Mouse (Mus musculus): ENCODE data around the gene Edaradd. TPM values are rescaled to one million over a fixed set of nuclear protein-coding genes. Genes with fewer than 3 reads are reported as not detected.

Gene Edaradd
- polyA plus RNA-seq, 1 experiment from 2014 or later, result 5.7 TPM

GRCm38 (mm10) chr13:12543880-12544568, 23.8 kb upstream of the Edaradd start:
- no peak overlapping the region for H3K4me2 ChIP-seq
- H3K4me3 ChIP-seq (replicated peaks), result no peak overlapping the region
- peaks cover 13% of the 10 kb centered on the region for H3K4me1 ChIP-seq
- peak; percentile 74 for ATAC-seq (ENCODE audit: insufficient read depth, low FRiP score, low read depth)
- no peaks in the 10 kb centered on the region for H3K27me3 ChIP-seq (replicated peaks)
- H3K36me3 ChIP-seq, result no peaks in the 10 kb centered on the region
- no peak overlapping the region for H3K9ac ChIP-seq
- H3K27ac ChIP-seq, result peak overlapping the region; percentile 36; the same call in 1 of the 2 replicates
- no peaks in the 10 kb centered on the region for H3K9me3 ChIP-seq
- WGBS, result 68% methylated on average over 8 of the region's 8 CpGs

DNA sequence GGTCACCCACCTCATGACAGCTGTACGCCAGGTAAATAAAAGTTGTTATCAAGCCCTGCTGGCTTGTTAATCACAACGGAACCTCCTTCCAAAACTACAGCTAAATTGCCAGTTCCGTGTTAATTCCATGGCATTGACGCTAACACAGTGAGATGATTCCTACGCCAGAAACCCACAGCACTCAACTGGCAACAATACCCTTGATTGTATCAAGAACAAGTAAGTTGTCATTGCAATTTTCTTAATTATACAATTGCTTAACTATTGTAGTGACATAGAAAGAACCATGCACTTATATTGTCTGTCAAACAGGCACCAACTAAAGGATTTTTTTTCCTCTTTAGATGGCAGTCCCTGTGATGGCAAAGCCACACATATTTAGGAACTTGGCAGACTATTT, 23.0 kb upstream of the Edaradd start:
- no peak overlapping the region; the same call in 1 of the 2 replicates for H3K4me2 ChIP-seq
- no peak overlapping the region for H3K9ac ChIP-seq
- H3K36me3 ChIP-seq, result no peaks in the 10 kb centered on the region
- H3K27me3 ChIP-seq (replicated peaks), result no peaks in the 10 kb centered on the region
- H3K4me3 ChIP-seq (replicated peaks), result no peak overlapping the region
- ATAC-seq (ENCODE audit: insufficient read depth, low FRiP score, low read depth), result no peak
- peak overlapping the region; percentile 36; the same call in 1 of the 2 replicates for H3K27ac ChIP-seq
- no peaks in the 10 kb centered on the region for H3K9me3 ChIP-seq
- WGBS, result 66% methylated on average over 5 of the region's 5 CpGs
- peaks cover 13% of the 10 kb centered on the region for H3K4me1 ChIP-seq

DNA sequence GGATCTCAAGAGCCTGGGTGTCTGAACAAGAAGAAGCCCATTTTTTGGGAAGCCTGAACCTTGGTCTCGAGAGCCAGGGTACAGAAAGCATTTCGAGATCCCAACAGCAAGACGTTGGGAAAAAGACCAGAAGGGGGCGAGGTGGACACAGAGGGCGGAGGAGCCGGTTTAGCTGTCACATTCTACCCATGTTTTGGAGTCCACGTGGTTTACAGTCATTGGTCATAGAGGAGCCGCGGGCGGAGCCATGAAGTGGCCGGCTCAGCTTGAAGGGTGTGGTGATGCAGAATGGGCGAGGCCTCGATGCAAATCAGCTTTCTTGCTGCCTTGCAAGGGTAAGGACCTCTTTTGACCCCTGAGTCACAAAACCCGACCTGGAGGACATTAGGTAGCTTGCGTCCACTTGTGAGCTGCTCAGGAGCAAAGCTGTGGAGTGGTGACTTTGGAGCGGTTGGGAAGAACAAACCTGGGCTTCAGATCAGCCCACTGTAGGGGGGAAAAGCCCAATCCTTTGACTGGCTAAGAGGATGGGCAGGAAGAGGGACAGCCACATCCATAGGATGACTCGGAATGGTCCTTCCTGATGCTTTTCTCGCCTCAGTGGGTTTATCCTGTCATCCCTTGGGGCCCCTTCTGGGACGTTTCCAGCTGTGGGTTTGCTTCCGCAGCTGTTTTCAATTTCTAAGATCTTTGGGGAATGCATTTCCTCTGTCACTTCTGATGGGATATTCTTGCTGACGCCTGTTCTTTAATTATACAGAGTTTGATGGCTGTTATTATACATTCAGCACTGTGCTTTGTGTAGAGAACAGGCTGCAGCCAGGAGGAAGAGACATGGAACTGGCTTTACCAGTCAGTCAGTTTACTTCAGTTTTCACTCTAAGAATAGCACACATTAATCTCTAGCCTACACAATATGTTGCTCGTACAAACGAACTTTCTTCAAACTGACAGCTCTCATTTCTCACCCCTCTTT, 22.1 kb upstream of the Edaradd start:
- Histone ChIP-seq H3K4me2 (peak overlapping the region; percentile 46), H3K9ac (no peak overlapping the region), H3K27ac (peak overlapping the region; percentile 42), H3K27me3 (replicated peaks) (no peaks in the 10 kb centered on the region), H3K4me3 (replicated peaks) (peak overlapping the region; percentile 23), H3K4me1 (peaks cover 13% of the 10 kb centered on the region), H3K9me3 (no peaks in the 10 kb centered on the region), H3K36me3 (no peaks in the 10 kb centered on the region)
- whole genome bisulfite sequencing, result 6% methylated on average over 23 of the region's 23 CpGs
- peak; percentile 85 for ATAC-seq (ENCODE audit: insufficient read depth, low FRiP score, low read depth)

DNA sequence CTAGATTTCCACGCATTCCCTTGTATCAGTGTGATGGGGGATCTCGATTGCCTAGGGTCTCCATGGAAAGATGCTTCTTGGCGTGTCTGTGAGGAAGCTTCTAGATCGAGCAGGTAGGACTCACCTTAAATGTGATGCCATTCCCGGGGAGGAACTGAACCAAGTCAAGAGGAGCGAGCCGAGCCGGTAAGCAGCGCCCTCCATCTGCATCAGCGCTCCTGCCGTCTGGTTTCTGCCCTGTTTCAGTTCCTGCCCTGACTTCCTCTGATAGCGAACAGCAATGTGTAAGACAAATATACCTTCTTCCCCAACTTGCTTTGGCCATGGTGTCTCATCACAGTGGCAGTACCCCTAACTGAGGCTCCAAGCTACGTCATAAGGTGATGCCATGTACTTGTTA, 19.9 kb upstream of the Edaradd start:
- no peak overlapping the region for H3K4me3 ChIP-seq (replicated peaks)
- no peak overlapping the region for H3K9ac ChIP-seq
- no peak overlapping the region for H3K27ac ChIP-seq
- H3K4me1 ChIP-seq, result peaks cover 13% of the 10 kb centered on the region
- no peaks in the 10 kb centered on the region for H3K36me3 ChIP-seq
- 76% methylated on average over 13 of the region's 13 CpGs for WGBS
- no peaks in the 10 kb centered on the region for H3K9me3 ChIP-seq
- H3K27me3 ChIP-seq (replicated peaks), result no peaks in the 10 kb centered on the region
- ATAC-seq (ENCODE audit: insufficient read depth, low FRiP score, low read depth), result no peak
- no peak overlapping the region for H3K4me2 ChIP-seq

GRCm38 (mm10) chr13:12539716-12540115, 19.5 kb upstream of the Edaradd start:
- no peaks in the 10 kb centered on the region for H3K27me3 ChIP-seq (replicated peaks)
- ATAC-seq (ENCODE audit: insufficient read depth, low FRiP score, low read depth), result no peak
- H3K9ac ChIP-seq, result no peak overlapping the region
- H3K9me3 ChIP-seq, result no peaks in the 10 kb centered on the region
- no peak overlapping the region for H3K4me2 ChIP-seq
- H3K36me3 ChIP-seq, result no peaks in the 10 kb centered on the region
- H3K27ac ChIP-seq, result no peak overlapping the region
- WGBS, result 41% methylated on average over 11 of the region's 11 CpGs
- H3K4me3 ChIP-seq (replicated peaks), result no peak overlapping the region
- peaks cover 13% of the 10 kb centered on the region for H3K4me1 ChIP-seq

DNA sequence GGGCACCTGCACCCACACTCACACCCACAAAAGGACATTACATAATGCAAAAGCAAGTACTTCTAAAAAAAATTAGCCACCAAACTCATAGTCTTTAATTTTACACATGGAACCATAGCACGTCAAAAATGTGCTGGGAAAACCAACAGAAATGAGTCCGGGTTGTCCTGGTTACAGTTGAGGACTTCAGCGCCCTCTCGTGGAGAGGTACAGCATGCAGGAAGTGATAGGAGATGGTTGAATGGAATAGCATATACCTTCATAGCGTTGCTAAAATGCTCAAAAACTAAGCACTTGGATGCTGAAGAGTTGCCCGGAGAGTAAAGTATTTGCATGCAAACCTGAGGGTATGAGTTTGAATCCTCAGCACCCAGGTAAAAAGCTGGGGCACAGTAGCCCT, 17.7 kb upstream of the Edaradd start:
- Histone ChIP-seq H3K9ac (no peak overlapping the region), H3K4me2 (no peak overlapping the region), H3K9me3 (no peaks in the 10 kb centered on the region), H3K4me3 (replicated peaks) (no peak overlapping the region), H3K27me3 (replicated peaks) (no peaks in the 10 kb centered on the region), H3K27ac (no peak overlapping the region), H3K4me1 (peaks cover 13% of the 10 kb centered on the region), H3K36me3 (no peaks in the 10 kb centered on the region)
- 76% methylated on average over 6 of the region's 6 CpGs for WGBS
- no peak for ATAC-seq (ENCODE audit: insufficient read depth, low FRiP score, low read depth)

DNA sequence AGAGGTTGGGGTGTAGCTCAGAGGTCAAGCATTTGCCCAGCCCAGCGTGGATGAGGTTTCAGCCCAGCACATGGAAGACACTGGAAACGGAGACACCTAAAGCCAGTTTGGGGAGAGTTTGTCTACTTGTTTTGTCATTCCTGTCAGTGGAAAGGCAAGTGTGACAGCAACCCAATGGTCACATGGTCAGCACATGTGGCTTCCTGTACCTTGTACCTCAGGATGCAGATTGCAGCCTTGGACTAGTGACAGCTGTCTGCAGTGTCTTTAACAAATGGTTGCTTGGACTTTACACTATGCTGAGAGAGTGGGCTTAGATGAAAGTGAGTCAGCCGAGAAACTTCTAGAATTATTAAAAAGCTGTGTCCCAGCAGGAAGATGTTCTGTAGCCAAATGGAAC, 14.4 kb upstream of the Edaradd start:
- no peaks in the 10 kb centered on the region for H3K4me1 ChIP-seq
- WGBS, result 63% methylated on average over 3 of the region's 3 CpGs
- no peaks in the 10 kb centered on the region for H3K27me3 ChIP-seq (replicated peaks)
- no peak overlapping the region for H3K9ac ChIP-seq
- H3K4me2 ChIP-seq, result no peak overlapping the region
- H3K4me3 ChIP-seq (replicated peaks), result no peak overlapping the region
- no peak overlapping the region for H3K27ac ChIP-seq
- H3K36me3 ChIP-seq, result no peaks in the 10 kb centered on the region
- no peaks in the 10 kb centered on the region for H3K9me3 ChIP-seq
- no peak for ATAC-seq (ENCODE audit: insufficient read depth, low FRiP score, low read depth)

GRCm38 (mm10) chr13:12525678-12526077, 5.4 kb upstream of the Edaradd start:
- WGBS, result 83% methylated on average over 4 of the region's 4 CpGs
- Histone ChIP-seq H3K27ac (no peak overlapping the region), H3K36me3 (no peaks in the 10 kb centered on the region), H3K4me1 (no peaks in the 10 kb centered on the region), H3K9ac (no peak overlapping the region), H3K9me3 (no peaks in the 10 kb centered on the region), H3K4me2 (no peak overlapping the region), H3K4me3 (replicated peaks) (no peak overlapping the region), H3K27me3 (replicated peaks) (no peaks in the 10 kb centered on the region)
- no peak for ATAC-seq (ENCODE audit: insufficient read depth, low FRiP score, low read depth)

DNA sequence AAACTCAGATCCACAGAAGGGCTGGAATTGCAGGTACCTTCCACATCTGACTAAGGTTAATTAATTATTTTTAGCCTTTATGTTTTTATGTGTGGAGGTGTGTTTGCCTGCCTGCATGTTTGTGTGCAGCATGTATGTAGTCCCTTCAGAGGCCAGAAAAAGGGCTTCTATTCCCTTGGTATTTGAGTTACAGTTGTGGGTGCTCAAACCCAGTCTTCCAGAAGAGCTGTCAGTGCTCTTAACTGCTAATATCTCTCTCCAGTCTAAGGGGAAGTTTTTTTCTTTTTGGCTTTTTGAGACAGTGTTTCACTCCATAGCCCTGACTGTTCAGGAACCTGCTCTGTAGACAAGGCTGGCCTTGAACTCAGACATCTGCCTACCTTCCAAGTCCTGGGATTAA, 2.1 kb upstream of the Edaradd start:
- no peaks in the 10 kb centered on the region for H3K9me3 ChIP-seq
- 0 out of 2 replicates have a peak, but pooled peaks cover 3% of the 10 kb centered on the region for H3K27me3 ChIP-seq (replicated peaks)
- no peak for ATAC-seq (ENCODE audit: insufficient read depth, low FRiP score, low read depth)

DNA sequence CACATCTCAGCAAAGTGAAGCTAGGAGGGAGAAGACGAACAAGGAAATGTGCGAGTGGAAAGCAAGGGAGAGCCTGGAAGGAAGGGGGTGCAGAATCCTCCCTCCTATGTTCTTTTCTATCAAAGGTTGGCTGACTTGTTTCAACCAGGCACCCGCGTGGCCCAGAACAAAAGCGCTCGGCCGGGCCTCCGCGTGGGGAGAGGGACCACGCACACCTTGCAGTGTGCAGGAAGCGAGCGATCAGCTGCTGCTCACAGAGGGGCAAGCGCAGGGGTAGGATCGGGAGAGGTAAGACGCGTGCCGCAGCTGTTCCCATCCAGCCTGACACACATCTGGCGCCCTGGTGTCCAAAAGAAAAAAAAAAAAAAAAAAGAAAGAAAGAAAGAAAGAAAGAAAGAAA, 867 bp downstream of the Edaradd start:
- Histone ChIP-seq H3K4me2 (peak overlapping the region; percentile 97), H3K9me3 (no peaks in the 10 kb centered on the region), H3K27ac (no peak overlapping the region), H3K4me1 (0 out of 2 replicates have a peak, but pooled peaks cover 2% of the 10 kb centered on the region), H3K27me3 (replicated peaks) (0 out of 2 replicates have a peak, but pooled peaks cover 3% of the 10 kb centered on the region), H3K9ac (no peak overlapping the region), H3K36me3 (no peaks in the 10 kb centered on the region), H3K4me3 (replicated peaks) (peak overlapping the region; percentile 62)
- WGBS, result 3% methylated on average over 18 of the region's 18 CpGs
- ATAC-seq (ENCODE audit: insufficient read depth, low FRiP score, low read depth), result no peak

More for the DNA sequence above, 2.1 kb upstream of the Edaradd start:
- no peaks in the 10 kb centered on the region for H3K36me3 ChIP-seq
- no peak overlapping the region for H3K4me3 ChIP-seq (replicated peaks)
- H3K9ac ChIP-seq, result no peak overlapping the region
- no peak overlapping the region for H3K4me2 ChIP-seq
- H3K4me1 ChIP-seq, result 0 out of 2 replicates have a peak, but pooled peaks cover 2% of the 10 kb centered on the region
- H3K27ac ChIP-seq, result no peak overlapping the region

GRCm38 (mm10) chr13:12511189-12511965, 8.9 kb downstream of the Edaradd start:
- Histone ChIP-seq H3K4me3 (replicated peaks) (no peak overlapping the region), H3K27me3 (replicated peaks) (no peaks in the 10 kb centered on the region), H3K9me3 (no peaks in the 10 kb centered on the region), H3K36me3 (no peaks in the 10 kb centered on the region), H3K4me2 (no peak overlapping the region), H3K27ac (peak overlapping the region; percentile 61; the same call in 1 of the 2 replicates), H3K4me1 (no peaks in the 10 kb centered on the region), H3K9ac (no peak overlapping the region)
- WGBS, result 48% methylated on average over 9 of the region's 9 CpGs
- ATAC-seq (ENCODE audit: insufficient read depth, low FRiP score, low read depth), result peak; percentile 88
